Mouse (Mus musculus) liver, adult 2 months (tissue): ENCODE results near the gene Srsf10. TPM values are rescaled to one million over a fixed set of nuclear protein-coding genes. Genes with fewer than 3 reads are reported as not detected.

Experiments
- DNase-seq: peaks from one replicate; pipeline ENCODE4 v3.0.0-alpha.2; 2011; ENCODE audit warnings: low read depth, low spot score; ENCODE audit errors: extremely low read depth
- H3K27ac ChIP-seq: fragments of 200-500 bp; replicated peaks from 2 replicates; pipeline ENCODE4 v1.5.1; 2012; ENCODE audit warnings: low read depth, mild to moderate bottlenecking, control low read depth, inconsistent platforms, low read length; ENCODE audit not compliant: insufficient read depth
- H3K27me3 ChIP-seq: fragments of 200-500 bp; 2 replicates; pipeline ENCODE4 v1.6.1; 2012; ENCODE audit warnings: mild to moderate bottlenecking, moderate library complexity, low read length, inconsistent platforms; ENCODE audit not compliant: control insufficient read depth, insufficient read depth
- H3K36me3 ChIP-seq: fragments of 200-500 bp; 2 replicates; pipeline ENCODE4 v1.6.1; 2012; ENCODE audit warnings: low read length, inconsistent platforms; ENCODE audit not compliant: control insufficient read depth, insufficient read depth
- H3K4me1 ChIP-seq: fragments of 200-500 bp; 2 replicates; pipeline ENCODE4 v1.6.1; 2011; ENCODE audit warnings: low read length; ENCODE audit not compliant: control insufficient read depth, insufficient read depth
- H3K4me3 ChIP-seq: fragments of 200-500 bp; 2 replicates; pipeline ENCODE4 v1.5.1; 2011; ENCODE audit warnings: low read depth, mild to moderate bottlenecking, control low read depth, low read length, moderate library complexity; ENCODE audit not compliant: insufficient read depth
- H3K79me2 ChIP-seq: fragments of 200-500 bp; 2 replicates; pipeline ENCODE4 v1.6.1; 2012; ENCODE audit warnings: inconsistent platforms, mild to moderate bottlenecking, low read length, moderate library complexity; ENCODE audit not compliant: control insufficient read depth, insufficient read depth
- H3K9ac ChIP-seq: fragments of 200-500 bp; 2 replicates; pipeline ENCODE4 v1.6.1; 2012; ENCODE audit warnings: low read depth, mild to moderate bottlenecking, control low read depth, inconsistent platforms, low read length
- CTCF ChIP-seq: fragments of 200-500 bp; IDR thresholded peaks from 2 replicates; pipeline ENCODE4 v1.5.1; 2011; ENCODE audit warnings: low read depth, low read length, control low read depth
- POLR2A ChIP-seq: fragments of 200-500 bp; IDR thresholded peaks from 2 replicates; pipeline ENCODE4 v1.6.1; 2011; ENCODE audit warnings: low read length, control low read depth; ENCODE audit not compliant: insufficient read depth; ENCODE audit errors: extremely low read depth
- WGBS: fragments of 180-500 bp; shearing (Covaris S2); methylation state at CpG from one replicate; pipeline ENCODE4 v1.1.7; 2018; 5-methylcytosine and 5-hydroxymethylcytosine counted together
- polyA plus RNA-seq: library from polyadenylated mRNA; depleted of rRNA; stranded (reverse); fragments of >200 nt; gene quantifications from 2 replicates; pipeline ENCODE4 v1.2.3, GENCODE M21; 2012
- total RNA-seq: library from RNA; depleted of rRNA; stranded (reverse); fragments of >200 nt; gene quantifications from 2 replicates; pipeline ENCODE4 v1.2.3, GENCODE M21; 2014

The Srsf10 gene
- total and polyA plus RNA-seq, 2 experiments = 31.3 to 32.9 TPM

DNA sequence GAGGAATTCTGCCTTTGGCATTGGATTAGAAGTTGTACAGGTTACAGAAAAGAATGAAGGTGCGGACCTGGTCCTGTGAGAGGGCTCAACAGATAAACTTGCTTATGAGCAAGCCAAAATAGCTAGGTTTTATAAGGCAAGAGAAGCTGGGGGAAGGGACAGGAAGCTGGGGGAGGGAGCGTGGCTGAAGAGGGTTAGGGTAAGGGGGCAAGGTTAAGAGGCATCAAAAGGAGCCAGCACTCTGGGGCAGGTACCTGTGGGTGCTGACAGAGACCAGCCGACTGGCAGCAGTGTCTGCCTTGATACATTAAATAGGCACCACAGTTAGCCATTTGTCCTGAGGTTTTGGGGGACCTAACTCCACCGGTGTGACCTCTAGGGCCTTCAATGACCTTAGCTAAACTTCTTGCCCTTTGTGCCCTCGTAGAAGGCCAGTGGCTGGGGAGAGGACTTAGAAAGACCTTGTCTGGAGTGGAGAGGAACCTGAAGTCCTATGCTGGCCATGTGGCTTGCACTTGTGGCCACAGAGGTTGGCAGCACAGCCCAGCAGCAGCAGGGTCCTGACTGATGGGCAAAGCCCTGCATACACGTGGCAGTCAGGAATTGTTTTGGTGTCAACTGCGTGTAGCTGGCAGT lies 28.5 kb downstream of the Srsf10 start:
- Histone ChIP-seq H3K27ac (no peak overlapping the region; the same call in 1 of the 2 replicates), H3K9ac (no peak overlapping the region), H3K4me3 (no peak overlapping the region), H3K79me2 (no peaks in the 10 kb centered on the region), H3K4me1 (peaks cover 7% of the 10 kb centered on the region), H3K27me3 (no peaks in the 10 kb centered on the region), H3K36me3 (no peaks in the 10 kb centered on the region)
- WGBS = 60% methylated on average over 7 of the region's 7 CpGs
- TF ChIP-seq CTCF = no peak
- TF ChIP-seq POLR2A = no peak
- DNase-seq = no peak

DNA sequence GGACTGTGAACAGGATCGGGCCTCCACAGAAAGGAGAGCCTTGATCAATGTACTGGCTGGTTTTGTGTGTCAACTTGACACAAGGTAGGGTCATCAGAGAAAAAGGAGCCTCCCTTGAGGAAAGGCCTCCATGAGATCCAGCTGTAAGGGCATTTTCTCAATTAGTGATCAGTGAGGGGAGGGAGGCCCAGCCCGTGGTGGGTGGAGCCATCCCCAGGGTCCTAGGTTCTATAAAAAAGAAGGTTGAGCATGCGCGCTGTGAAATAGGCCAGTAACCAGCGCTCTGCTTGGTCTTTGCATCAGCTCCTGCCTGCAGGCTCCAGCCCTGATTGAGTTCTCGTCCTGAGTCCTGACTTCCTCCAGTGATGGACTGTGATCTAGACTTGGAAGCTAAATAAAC lies 29.0 kb downstream of the Srsf10 start:
- Histone ChIP-seq H3K36me3 (no peaks in the 10 kb centered on the region), H3K4me3 (no peak overlapping the region), H3K9ac (no peak overlapping the region), H3K4me1 (peaks cover 7% of the 10 kb centered on the region), H3K27me3 (no peaks in the 10 kb centered on the region), H3K79me2 (no peaks in the 10 kb centered on the region), H3K27ac (no peak overlapping the region)
- TF ChIP-seq CTCF (no peak), POLR2A (no peak)
- WGBS = 87% methylated on average over 6 of the region's 6 CpGs
- no peak for DNase-seq

DNA sequence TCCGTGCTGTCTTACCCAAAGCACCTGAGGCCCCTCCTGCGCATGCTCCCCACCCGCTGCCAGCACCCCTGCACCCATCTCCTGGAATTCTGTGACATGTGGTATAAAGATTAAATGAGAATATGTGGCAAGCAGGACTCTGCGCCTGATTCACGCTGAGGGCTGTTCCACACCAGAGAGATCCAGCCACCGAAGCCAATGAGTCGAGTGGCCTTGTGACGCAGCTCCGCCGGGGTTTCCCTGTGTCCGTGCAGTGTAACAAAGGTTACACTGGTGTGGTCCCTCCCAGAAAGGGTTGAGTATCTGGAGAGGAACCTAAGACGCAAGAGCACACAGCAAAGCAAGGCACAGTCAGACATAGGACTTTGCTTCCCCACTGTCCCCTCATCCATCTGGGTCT lies 30.1 kb downstream of the Srsf10 start:
- Histone ChIP-seq H3K9ac (no peak overlapping the region), H3K4me1 (peaks cover 7% of the 10 kb centered on the region), H3K36me3 (no peaks in the 10 kb centered on the region), H3K79me2 (no peaks in the 10 kb centered on the region), H3K27me3 (no peaks in the 10 kb centered on the region), H3K27ac (no peak overlapping the region), H3K4me3 (no peak overlapping the region)
- no peak for DNase-seq
- WGBS = 85% methylated on average over 12 of the region's 12 CpGs
- no peak for TF ChIP-seq CTCF
- no peak for TF ChIP-seq POLR2A

DNA sequence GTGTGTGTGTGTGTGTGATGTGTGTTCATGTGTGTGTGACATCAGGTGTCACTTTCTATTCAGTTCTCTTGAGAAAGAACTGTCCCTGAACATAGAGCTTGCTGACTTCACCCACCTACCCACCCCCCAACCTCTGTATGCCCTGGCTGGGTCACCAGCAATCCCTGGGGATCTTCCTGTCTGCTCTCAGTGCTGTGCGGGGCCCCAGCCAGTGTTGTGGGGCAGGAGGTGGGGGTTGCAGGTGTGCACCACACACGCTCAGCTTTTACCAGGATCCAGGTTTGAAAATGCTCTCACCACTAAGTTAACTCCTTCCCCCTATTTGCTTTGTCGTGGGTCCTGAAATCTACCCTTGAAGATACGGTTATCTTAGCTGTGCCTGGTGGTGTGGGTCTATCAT lies 30.6 kb downstream of the Srsf10 start:
- no peak overlapping the region for H3K9ac ChIP-seq
- WGBS = 86% methylated on average over 4 of the region's 4 CpGs
- no peak for DNase-seq

DNA sequence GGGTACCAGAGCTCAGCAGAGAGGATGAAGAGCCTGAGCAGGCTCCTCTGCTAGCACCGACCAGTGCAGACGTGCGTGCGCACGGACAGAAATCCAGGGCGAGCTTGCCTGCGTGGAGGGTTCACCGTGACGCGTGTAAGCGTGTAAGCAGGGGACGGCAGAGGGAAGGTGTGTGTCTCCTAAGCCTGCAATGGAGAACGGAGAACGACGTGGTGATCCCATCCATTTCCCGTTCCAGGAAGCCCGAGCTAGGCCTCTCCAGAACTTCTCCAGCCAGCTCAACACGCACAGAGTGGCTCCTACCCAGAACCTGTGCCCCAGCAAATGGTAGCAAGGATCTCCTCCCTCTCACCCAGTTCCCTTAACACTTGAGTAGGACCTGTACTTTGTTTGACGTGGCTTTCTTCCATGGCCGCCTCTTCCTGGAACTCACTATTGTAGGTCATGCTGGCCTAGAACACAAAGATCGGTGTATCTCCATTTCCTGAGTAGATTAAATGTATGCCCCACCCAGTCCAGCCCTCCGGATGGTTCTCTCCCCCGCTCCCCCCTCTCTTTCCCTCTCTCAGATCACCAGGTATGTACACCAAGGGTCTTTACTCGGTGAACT lies 33.0 kb downstream of the Srsf10 start:
- H3K79me2 ChIP-seq = no peaks in the 10 kb centered on the region
- no peak overlapping the region for H3K9ac ChIP-seq
- 86% methylated on average over 24 of the region's 24 CpGs for WGBS
- no peaks in the 10 kb centered on the region for H3K36me3 ChIP-seq
- H3K4me3 ChIP-seq = no peak overlapping the region
- DNase-seq = peak; percentile 47
- TF ChIP-seq POLR2A = no peak
- no peak for TF ChIP-seq CTCF
- H3K27me3 ChIP-seq = no peaks in the 10 kb centered on the region
- peaks cover 4% of the 10 kb centered on the region; the same call in 1 of the 2 replicates for H3K4me1 ChIP-seq
- H3K27ac ChIP-seq = no peak overlapping the region

More for the DNA sequence above, 30.6 kb downstream of the Srsf10 start:
- Histone ChIP-seq H3K27me3 (no peaks in the 10 kb centered on the region), H3K36me3 (no peaks in the 10 kb centered on the region), H3K79me2 (no peaks in the 10 kb centered on the region), H3K4me1 (peaks cover 7% of the 10 kb centered on the region), H3K27ac (no peak overlapping the region), H3K4me3 (no peak overlapping the region)
- TF ChIP-seq CTCF (no peak), POLR2A (no peak)

DNA sequence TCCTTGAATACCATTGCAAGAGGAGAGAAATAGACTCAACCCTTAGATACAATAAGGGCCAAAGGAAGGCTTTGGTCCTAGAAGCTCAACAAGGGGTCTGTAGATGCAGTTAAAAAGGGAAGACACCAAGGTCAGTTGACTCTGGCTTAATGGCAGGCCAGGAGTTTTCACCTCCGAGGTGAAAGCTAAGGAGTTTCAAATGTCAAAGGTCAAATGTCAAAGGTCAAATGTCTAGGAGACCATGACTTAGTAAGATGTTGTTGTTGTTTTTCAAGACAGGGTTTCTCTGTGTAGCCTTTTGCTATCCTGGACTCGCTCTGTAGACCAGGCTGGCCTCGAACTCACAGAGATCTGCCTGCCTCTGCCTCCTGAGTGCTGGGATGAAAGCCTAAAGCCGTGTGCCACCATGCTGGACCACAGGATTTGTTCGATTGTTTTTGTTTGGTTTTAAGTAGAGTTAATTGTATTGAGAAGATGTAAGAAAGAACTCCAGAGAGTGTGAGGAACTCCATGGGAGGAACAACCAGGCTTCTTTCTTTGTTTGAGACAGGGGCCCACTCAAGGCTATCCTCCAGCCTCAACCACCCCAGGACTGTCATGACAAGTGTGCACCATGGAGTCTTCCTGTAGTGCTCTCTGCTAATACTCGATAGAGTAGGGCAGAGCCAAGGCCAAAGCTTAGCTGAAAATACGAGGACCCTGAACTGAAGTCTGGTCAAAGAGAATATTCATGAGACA lies 33.8 kb downstream of the Srsf10 start:
- H3K4me3 ChIP-seq = no peak overlapping the region
- TF ChIP-seq CTCF (no peak), POLR2A (no peak)
- WGBS = 79% methylated on average over 7 of the region's 7 CpGs
- no peak overlapping the region for H3K9ac ChIP-seq
- no peak for DNase-seq
- H3K4me1 ChIP-seq = no peaks in the 10 kb centered on the region
- no peaks in the 10 kb centered on the region for H3K36me3 ChIP-seq
- no peaks in the 10 kb centered on the region for H3K79me2 ChIP-seq
- no peaks in the 10 kb centered on the region for H3K27me3 ChIP-seq
- H3K27ac ChIP-seq = no peak overlapping the region
